Mouse (Mus musculus): ENCODE data around the gene Tas2r103.

Gene Tas2r103

DNA sequence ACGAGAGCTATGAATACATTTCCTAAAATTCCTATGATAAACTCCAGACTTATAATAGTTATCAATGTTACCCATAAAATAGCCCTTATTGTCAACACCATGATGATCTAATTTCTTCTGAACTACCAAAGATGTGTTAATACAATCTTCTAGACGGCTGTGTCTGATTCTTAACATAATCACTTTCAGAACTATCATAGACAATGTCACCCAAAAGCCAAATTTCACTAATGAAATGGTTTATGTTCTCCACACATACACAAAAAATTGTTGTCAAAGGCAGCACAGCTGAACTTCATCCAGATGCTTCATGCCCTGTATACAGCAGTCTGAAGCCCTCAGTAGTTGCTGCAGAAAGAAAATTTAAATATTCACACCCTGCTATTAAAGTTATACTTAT is at the start of gene Tas2r103:
Gene Tas2r103 (minus strand): TSS at position 101 of the 400 bp plus-strand sequence.
- DNase-seq (ENCODE audit: low spot score), result no peak

DNA sequence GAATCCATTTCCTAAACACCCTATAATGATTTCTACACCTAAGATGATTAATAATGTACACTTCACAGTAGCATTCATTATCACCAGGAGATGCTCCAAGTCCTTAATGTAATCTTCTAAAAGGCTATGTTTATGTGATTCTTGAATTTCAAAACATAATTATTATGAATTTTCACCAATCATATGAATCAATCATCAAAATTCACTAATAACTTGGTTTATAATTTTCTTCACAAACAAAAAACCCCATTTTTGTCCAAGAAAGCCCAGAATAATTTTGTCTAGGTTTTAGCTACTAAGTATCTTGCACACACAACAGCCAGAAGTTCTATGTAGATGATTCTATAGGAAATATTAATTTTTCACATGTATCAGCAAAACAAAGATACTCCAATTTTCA is 18.8 kb upstream of the Tas2r103 start, which contains the start of gene Tas2r140:
Gene Tas2r140 (minus strand): TSS at position 101 of the 400 bp plus-strand sequence.
- DNase-seq (ENCODE audit: low spot score), result no peak

Measured in left cerebral cortex, adult 11 months (tissue).